Mouse (Mus musculus): ENCODE measurements around the gene Gsto2.

Gene Gsto2

DNA sequence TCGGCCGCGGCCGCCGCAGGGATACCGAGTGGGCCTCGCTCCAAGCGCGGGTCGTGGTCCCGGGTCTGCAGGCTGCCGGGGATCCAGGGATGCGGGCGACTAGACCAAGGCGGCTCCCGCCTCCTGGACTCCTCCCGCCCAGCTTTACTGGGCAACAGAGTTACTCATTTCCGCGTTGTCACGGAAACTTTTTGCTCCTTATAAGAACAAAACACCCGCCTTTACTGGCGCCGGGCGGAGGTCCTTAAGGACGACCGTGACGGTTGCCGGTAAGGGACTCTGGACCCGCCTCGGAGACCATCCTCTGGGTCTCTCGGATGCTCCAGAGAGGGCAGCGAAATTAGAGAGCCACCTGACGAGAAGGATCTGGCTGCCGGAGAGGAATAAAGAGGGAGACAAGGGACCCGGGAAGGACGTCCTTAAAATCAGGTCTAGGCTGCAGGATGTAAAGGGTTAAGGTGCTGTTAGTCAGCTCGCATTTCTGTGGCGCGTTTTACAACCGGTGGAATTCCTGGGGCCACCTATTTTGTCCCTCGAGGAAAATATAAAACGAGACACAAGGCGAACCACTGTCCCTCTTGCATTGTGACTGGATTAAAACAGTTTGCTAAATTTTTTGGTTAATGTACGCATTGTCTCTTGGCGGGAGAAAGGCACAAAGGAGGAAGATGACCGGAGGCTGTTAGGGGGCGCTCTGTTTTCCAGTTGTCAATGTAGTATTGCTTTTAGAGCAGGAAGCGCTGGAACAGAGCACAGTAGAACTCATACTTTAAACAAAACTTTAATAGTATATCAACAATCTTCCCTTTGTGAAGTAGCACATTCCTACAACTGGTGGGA lies 54.0 kb downstream of the Gsto2 start, which contains the start of the genes Cfap43 and Itprip:
Gene Cfap43 (minus strand): TSS at position 162 of the 840 bp plus-strand sequence.
Gene Itprip (minus strand): TSS at position 174 of the 840 bp plus-strand sequence.
- ATAC-seq (ENCODE audit: low TSS enrichment), result peak; percentile 87

DNA sequence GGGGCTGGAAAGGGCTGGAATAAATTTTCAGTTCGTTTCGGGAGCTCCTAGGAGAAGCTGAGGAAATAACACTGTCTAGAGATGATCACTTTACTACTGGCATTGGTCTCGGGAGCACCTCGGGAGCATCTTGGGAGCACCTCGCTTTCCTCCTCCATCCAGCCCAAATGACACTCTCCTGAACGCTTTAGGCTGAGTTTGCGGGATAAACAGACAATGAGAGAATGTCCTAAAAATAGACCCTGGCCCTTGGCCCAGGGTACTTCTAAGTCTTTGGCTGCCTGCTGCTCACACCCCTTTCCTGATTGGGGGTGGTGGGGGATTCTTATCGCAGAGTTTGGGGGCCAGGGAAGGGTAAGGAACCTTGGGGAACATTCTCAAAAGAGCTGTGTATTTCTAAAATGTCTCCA lies 54.6 kb downstream of the Gsto2 start:
- no peak for ATAC-seq (ENCODE audit: low TSS enrichment)

GRCm38 (mm10) chr19:47925819-47926218 lies 60.5 kb downstream of the Gsto2 start:
- ATAC-seq (ENCODE audit: low TSS enrichment), result no peak

GRCm38 (mm10) chr19:47927032-47927431 lies 61.7 kb downstream of the Gsto2 start:
- no peak for ATAC-seq (ENCODE audit: low TSS enrichment)

GRCm38 (mm10) chr19:47929043-47929442 lies 63.7 kb downstream of the Gsto2 start:
- no peak for ATAC-seq (ENCODE audit: low TSS enrichment)

DNA sequence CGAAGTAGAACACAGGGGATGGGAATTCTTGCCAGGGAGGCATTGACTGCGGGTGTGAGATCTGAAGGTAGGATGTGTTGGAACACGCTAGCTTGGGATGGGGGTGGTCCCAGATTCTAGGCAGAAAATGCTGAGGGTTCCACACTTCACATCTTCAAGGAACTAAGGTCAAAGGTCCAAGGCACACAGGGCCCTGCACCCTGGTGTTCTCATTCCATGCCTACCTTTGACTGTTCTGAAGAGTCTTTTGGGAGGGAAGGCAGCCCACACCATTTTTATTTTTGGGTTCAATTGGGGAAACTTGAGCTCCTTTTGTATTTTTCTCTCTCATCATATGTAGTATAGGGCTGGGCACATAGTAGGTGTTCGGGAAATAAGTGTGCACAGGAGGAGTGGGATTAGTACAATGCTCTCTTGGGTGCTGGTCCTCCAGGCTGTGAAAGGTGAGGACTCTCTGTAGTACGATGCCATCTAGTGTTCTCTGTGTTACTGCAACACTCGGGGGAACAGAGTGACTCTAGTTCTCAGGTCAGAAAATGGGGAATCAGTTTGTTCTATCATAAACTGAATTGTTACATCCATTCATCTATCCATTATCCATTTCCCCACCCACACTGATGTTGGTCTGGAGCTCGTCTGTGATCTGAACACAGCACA lies 66.8 kb downstream of the Gsto2 start:
- ATAC-seq (ENCODE audit: low TSS enrichment), result peak; percentile 89

DNA sequence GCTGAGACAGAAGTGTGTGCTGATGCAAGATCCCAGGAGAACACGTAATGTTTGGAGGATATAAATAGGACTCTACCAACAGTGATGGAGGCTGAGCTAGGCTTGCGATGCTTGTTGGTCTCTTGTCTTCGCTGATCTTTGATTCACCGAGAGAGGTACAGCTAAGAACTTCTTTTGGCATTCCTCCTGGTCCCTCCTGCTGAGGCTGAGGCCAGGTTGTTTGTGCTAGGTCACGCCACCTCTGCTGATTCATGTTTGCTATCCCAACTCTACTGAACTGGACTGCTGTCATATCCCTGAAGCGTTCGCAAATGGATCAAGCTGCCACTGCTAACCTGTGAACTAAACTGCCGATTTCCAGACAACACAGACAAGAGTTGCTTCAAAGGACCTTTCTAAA lies 68.8 kb downstream of the Gsto2 start:
- ATAC-seq (ENCODE audit: low TSS enrichment), result no peak

DNA sequence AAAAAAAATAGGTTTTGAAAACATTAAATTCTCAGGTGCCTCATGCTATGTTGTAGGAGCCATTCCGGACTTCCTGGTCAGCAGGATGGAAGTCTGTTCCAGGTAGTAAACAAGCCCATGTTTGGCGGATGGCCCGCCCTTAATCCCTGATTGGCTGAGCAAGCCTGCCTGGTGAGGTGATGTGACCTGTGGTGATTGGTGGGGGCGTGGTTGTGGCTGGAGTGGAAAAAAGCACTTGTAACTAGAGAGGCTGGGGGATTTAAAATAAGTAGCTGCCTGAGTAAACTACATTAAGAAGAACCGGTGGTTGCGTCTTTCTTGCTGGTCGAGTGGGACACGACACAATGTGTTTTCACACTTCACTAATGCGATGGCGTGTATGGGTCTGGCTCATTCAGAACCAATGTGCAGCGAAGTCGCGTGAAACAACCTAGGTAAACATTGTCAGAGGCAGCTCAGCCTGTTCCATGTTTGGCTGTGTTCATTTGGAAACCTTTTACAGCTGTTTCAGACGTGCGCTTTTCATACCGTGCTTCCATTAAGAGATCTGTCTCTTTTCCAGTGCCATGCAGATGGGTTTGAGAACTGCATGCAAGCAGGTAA lies 69.4 kb downstream of the Gsto2 start:
- no peak for ATAC-seq (ENCODE audit: low TSS enrichment)

- ATAC-seq (ENCODE audit: low TSS enrichment), result no peak
These were observed 70.2 kb downstream of the Gsto2 start for GRCm38 (mm10) chr19:47935530-47935929.
